Mouse (Mus musculus) CH12.LX (cell line): ENCODE measurements around the gene Gcfc2.

ENCODE experiments used
- BHLHE40 ChIP-seq: IDR thresholded peaks from 2 replicates; pipeline ENCODE4 v1.6.1; 2011; ENCODE audit warnings: mild to moderate bottlenecking, low read depth, low read length, improper control_type of control experiment
- CTCF ChIP-seq, 2 experiments: IDR thresholded peaks in 1 of 2; conservative IDR thresholded peaks in 1 of 2; 2 replicates each; pipeline ENCODE4 v1.5.1; 2011 to 2012; ENCODE audit warnings: low read depth in 2 of 2, low read length in 2 of 2, improper control_type of control experiment in 1 of 2, inconsistent platforms in 1 of 2, mild to moderate bottlenecking in 1 of 2, moderate library complexity in 1 of 2
- ELF1 ChIP-seq: IDR thresholded peaks from 2 replicates; pipeline ENCODE4 v1.6.1; 2014; ENCODE audit warnings: low read depth, mild to moderate bottlenecking, inconsistent platforms, low read length, improper control_type of control experiment
- EP300 ChIP-seq: IDR thresholded peaks from 2 replicates; pipeline ENCODE4 v1.6.1; 2011; ENCODE audit warnings: low read length, improper control_type of control experiment
- MAZ ChIP-seq: IDR thresholded peaks from 2 replicates; pipeline ENCODE4 v1.6.1; 2012; ENCODE audit warnings: low read depth, mild to moderate bottlenecking, inconsistent platforms, low read length, improper control_type of control experiment, moderate library complexity
- MXI1 ChIP-seq: IDR thresholded peaks from 2 replicates; pipeline ENCODE4 v1.6.1; 2011; ENCODE audit warnings: mild to moderate bottlenecking, low read depth, low read length, improper control_type of control experiment
- TCF12 ChIP-seq: IDR thresholded peaks from 2 replicates; pipeline ENCODE4 v1.6.1; 2014; ENCODE audit warnings: low read depth, mild to moderate bottlenecking, inconsistent platforms, low read length, improper control_type of control experiment
- USF1 ChIP-seq: IDR thresholded peaks from 2 replicates; pipeline ENCODE4 v1.6.1; 2014; ENCODE audit warnings: low read depth, mild to moderate bottlenecking, inconsistent platforms, low read length, improper control_type of control experiment
- ZC3H11A ChIP-seq: IDR thresholded peaks from 2 replicates; pipeline ENCODE4 v1.6.1; 2012; ENCODE audit warnings: low read depth, mild to moderate bottlenecking, inconsistent platforms, low read length, improper control_type of control experiment
- ZKSCAN1 ChIP-seq: IDR thresholded peaks from 2 replicates; pipeline ENCODE4 v1.6.1; 2012; ENCODE audit warnings: low read depth, inconsistent platforms, low read length, improper control_type of control experiment, borderline replicate concordance

DNA sequence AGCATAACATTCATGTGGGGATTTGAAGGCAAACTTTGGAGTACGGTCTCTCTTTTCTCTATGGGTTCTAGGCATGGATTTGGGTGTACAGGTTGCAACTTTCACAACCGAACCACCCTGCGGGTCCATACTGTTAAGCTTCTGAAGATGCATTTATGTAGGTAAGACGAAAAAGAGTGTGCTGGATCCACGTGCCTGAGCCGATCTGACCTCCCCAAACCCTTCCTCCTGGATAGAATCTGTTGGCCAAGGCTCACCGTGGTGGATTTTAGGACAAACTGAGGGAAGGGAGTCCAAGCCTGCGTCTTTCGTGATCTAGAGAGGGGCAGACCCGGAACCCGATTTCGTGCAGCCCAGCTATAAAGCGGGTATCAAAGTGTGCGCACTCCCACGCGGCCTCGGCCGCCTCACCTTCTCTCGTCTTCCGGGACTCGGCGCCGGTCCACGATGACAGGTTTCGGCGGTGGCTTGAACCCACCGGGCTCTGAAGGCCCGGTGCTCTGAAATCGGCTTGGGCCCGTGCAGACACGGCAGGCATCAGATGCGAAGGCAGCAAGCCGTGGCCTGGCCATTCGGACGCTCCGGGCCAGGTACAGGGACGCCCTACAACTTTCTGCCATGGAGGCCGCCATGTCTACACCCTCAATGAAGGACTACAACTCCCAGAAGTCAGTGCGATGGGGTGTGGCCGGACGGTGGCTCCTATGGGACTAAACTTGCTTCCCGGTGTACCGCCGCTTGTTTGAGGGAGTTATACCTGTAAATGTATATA is 42.0 kb downstream of the Gcfc2 start, which contains the start of gene Mrpl19:
- no peak for TF ChIP-seq CTCF (conservative IDR thresholded peaks at IDR 0.05 in 1 of 2, IDR thresholded peaks at IDR 0.05 in 1 of 2; ENCODE audit: low read depth in 2 of 2, low read length in 2 of 2)
- no peak for TF ChIP-seq ZKSCAN1
- peak; percentile 77 for TF ChIP-seq TCF12
- TF ChIP-seq MXI1 = peak; percentile 85
- peak; percentile 79 for TF ChIP-seq ELF1
- peak; percentile 26; the same call in 1 of the 2 replicates for TF ChIP-seq BHLHE40
- TF ChIP-seq MAZ = no peak
- TF ChIP-seq EP300 = no peak
- no peak for TF ChIP-seq USF1
- no peak for TF ChIP-seq ZC3H11A
